Mouse (Mus musculus) bone marrow, adult 2 months (tissue): Measurements from ENCODE around the gene Tmprss12. TPM values are rescaled to one million over a fixed set of nuclear protein-coding genes. Genes with fewer than 3 reads are reported as not detected.

Experiments used
- H3K27ac ChIP-seq: fragments of 200-500 bp; 2 replicates; pipeline ENCODE4 v1.5.1; 2012; ENCODE audit warnings: low read depth, mild to moderate bottlenecking, control low read depth, inconsistent platforms, low read length; ENCODE audit not compliant: control insufficient read depth, poor library complexity, insufficient read depth
- H3K4me1 ChIP-seq: fragments of 200-500 bp; 2 replicates; pipeline ENCODE4 v1.6.1; 2011; ENCODE audit warnings: low read length; ENCODE audit not compliant: control insufficient read depth, insufficient read depth
- H3K4me3 ChIP-seq: fragments of 200-500 bp; replicated peaks from 2 replicates; pipeline ENCODE3; 2011; ENCODE audit warnings: mild to moderate bottlenecking, low read depth, low read length, control low read depth; ENCODE audit not compliant: control insufficient read depth
- CTCF ChIP-seq: fragments of 200-500 bp; IDR thresholded peaks from 2 replicates; pipeline ENCODE4 v1.5.1; 2011; ENCODE audit warnings: low read length, control low read depth; ENCODE audit not compliant: control insufficient read depth, insufficient read depth
- POLR2A ChIP-seq: fragments of 200-500 bp; IDR thresholded peaks from 2 replicates; pipeline ENCODE4 v1.6.1; 2011; ENCODE audit warnings: low read depth, mild to moderate bottlenecking, control low read depth, low read length, borderline replicate concordance; ENCODE audit not compliant: control insufficient read depth
- WGBS: fragments of 180-500 bp; shearing (Covaris S2); methylation state at CpG from one replicate; pipeline ENCODE4 v1.1.7; 2018; 5-methylcytosine and 5-hydroxymethylcytosine counted together
- polyA plus RNA-seq: library from polyadenylated mRNA; stranded (reverse); fragments of >200 nt; gene quantifications from 2 replicates; pipeline ENCODE4 v1.2.4, GENCODE M21; 2011; ENCODE audit warnings: low replicate concordance; ENCODE audit not compliant: missing spikeins, insufficient read depth, insufficient read length

The Tmprss12 gene
- not detected in 2 replicates for polyA plus RNA-seq

GRCm38 (mm10) chr15:100280626-100281025 lies at the start of gene Tmprss12:
Gene Tmprss12 (plus strand): TSS chr15:100280837.
- WGBS: 91% methylated on average over 20 of the region's 20 CpGs
- no peak within 1 kb of the TSS for H3K27ac ChIP-seq

GRCm38 (mm10) chr15:100231616-100232525 lies 48.8 kb upstream of the Tmprss12 start:
- 83% methylated on average over 14 of the region's 14 CpGs for WGBS
- no peak for TF ChIP-seq POLR2A
- TF ChIP-seq CTCF: no peak
- Histone ChIP-seq H3K4me1 (peaks cover 6% of the 10 kb centered on the region), H3K4me3 (no peak overlapping the region), H3K27ac (no peak overlapping the region)

More at GRCm38 (mm10) chr15:100280626-100281025, at the start of gene Tmprss12:
- TF ChIP-seq POLR2A (no peak), CTCF (no peak)
- no peaks in the 10 kb centered on the region; the same call in 1 of the 2 replicates for H3K4me1 ChIP-seq
- H3K4me3 ChIP-seq: no peak within 1 kb of the TSS

- 68% methylated on average over 12 of the region's 12 CpGs for WGBS
- no peak for TF ChIP-seq POLR2A
- no peak for TF ChIP-seq CTCF
- Histone ChIP-seq H3K27ac (no peak overlapping the region), H3K4me1 (no peaks in the 10 kb centered on the region; the same call in 1 of the 2 replicates), H3K4me3 (no peak overlapping the region)
Measured at GRCm38 (mm10) chr15:100235208-100235965, 45.2 kb upstream of the Tmprss12 start.

GRCm38 (mm10) chr15:100236952-100237351 lies 43.7 kb upstream of the Tmprss12 start:
- Histone ChIP-seq H3K4me3 (no peak overlapping the region), H3K27ac (0 out of 2 replicates have a peak overlapping the region, but pooled peaks have one; percentile 28), H3K4me1 (no peaks in the 10 kb centered on the region; the same call in 1 of the 2 replicates)
- TF ChIP-seq CTCF: no peak
- no peak for TF ChIP-seq POLR2A
- 37% methylated on average over 6 of the region's 6 CpGs for WGBS

GRCm38 (mm10) chr15:100241780-100242179 lies 38.9 kb upstream of the Tmprss12 start:
- WGBS: 66% methylated on average over 6 of the region's 6 CpGs
- H3K4me1 ChIP-seq: no peaks in the 10 kb centered on the region; the same call in 1 of the 2 replicates
- TF ChIP-seq CTCF: no peak
- TF ChIP-seq POLR2A: no peak
- H3K4me3 ChIP-seq: no peak overlapping the region
- peak overlapping the region; percentile 22; the same call in 1 of the 2 replicates for H3K27ac ChIP-seq

DNA sequence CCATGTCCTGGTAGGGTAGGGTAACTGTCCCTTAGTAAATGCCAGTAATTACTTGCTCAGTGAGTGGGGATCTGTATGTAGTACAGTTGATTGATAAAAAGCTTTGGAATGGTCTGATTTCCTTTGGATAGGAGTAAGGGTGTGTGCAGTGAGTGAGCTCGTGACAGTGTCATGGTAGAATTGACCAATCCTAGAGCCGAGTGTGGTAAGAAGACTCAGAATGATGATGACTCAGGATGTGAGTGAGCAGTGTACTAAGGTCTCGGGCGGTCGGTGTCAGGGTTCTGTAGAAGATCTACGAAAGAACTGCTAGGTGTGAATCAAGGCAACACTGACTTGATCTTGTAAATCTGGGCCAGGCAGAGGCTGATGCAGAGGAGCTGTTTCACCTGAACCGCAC lies 34.7 kb upstream of the Tmprss12 start:
- no peak overlapping the region for H3K4me3 ChIP-seq
- 81% methylated on average over 7 of the region's 7 CpGs for WGBS
- H3K4me1 ChIP-seq: no peaks in the 10 kb centered on the region; the same call in 1 of the 2 replicates
- peak overlapping the region; percentile 9; the same call in 1 of the 2 replicates for H3K27ac ChIP-seq
- TF ChIP-seq POLR2A (no peak), CTCF (no peak)

GRCm38 (mm10) chr15:100247296-100247695 lies 33.3 kb upstream of the Tmprss12 start:
- WGBS: 91% methylated on average over 9 of the region's 9 CpGs

More at GRCm38 (mm10) chr15:100247296-100247695, 33.3 kb upstream of the Tmprss12 start:
- Histone ChIP-seq H3K4me1 (no peaks in the 10 kb centered on the region), H3K27ac (no peak overlapping the region), H3K4me3 (no peak overlapping the region)
- TF ChIP-seq POLR2A (no peak), CTCF (no peak)
